Mouse (Mus musculus): ENCODE measurements around the gene Hist1h3a.
A peak's percentile ranks its signal among the peaks of the same experiment; 100 is the strongest.
"Not testable (repeated sequence)": the region's sequence is repeated elsewhere in the genome, so short reads cannot be mapped to it uniquely, and the experiment has no call there.

Gene Hist1h3a

DNA sequence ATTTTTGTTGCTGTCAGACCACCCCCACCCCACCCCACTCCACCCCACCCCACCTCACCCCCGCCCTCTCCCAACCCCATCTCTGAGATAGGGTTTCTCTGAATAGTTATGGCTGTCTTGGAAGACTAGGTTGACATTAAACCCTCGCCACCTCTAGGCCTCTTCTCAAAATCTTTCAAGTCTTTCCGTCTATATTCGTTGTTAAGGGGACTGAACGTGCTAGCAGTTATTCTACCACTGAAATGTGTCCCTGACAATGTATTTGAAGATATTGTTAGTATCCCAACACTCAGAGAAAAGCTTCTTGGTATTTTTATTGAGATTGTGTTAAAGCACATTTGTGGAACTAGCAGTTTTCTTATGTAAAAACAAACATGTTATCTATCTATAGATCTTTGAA lies 21.3 kb downstream of the Hist1h3a start:
- DNase-seq, result no peak

DNA sequence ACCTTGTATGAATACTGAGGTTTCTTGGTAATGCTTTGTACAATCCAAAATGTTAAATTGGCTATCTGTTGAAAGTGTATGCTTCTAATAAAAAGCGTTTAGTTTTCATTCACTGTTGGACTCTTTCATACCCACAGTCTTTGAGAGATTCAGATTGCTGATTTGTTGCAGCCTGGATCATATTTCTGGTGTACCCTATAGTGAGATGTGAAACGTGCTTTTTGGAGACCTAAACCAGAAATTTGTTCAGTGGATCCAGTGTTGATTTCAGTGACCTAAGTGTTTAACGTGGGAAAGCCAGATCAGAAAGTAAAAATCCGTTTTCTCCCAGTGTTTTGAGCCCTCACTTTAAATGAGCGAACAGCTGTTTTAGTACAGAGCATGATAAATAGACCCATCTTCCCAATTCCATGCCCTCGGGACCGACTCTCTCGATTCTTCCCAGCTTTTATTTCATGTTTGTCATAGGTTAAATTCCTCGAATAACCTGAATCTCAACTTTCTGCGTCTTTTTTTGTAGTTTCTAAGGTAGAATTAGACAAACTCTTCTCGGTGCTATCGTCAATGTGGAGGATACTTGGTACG lies 21.8 kb downstream of the Hist1h3a start:
- no peak for DNase-seq

DNA sequence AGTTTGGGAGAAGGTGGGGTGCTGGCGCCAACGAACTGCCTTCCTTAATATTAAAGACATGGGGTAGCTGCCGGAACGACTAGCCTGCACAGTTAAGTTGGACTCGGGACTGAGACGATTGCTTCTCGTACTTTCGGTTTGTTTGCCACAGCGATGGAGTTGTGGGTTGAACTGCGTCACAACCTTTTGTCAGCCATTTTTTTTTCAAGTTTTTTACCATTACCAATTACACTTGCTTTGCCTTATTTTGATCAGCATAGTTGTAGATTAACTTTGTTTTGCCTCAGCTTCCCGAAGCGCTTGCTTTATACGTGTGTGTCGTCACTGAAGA lies 22.3 kb downstream of the Hist1h3a start:
- DNase-seq, result no peak

GRCm38 (mm10) chr13:23739069-23739921 lies 22.9 kb downstream of the Hist1h3a start:
- peak; percentile 94 for DNase-seq

GRCm38 (mm10) chr13:23738677-23739068 lies 23.5 kb downstream of the Hist1h3a start, which contains the start of gene Hist1h1c:
TSS of gene Hist1h1c (plus strand) at chr13:23738808.
- peak; percentile 85 for DNase-seq

DNA sequence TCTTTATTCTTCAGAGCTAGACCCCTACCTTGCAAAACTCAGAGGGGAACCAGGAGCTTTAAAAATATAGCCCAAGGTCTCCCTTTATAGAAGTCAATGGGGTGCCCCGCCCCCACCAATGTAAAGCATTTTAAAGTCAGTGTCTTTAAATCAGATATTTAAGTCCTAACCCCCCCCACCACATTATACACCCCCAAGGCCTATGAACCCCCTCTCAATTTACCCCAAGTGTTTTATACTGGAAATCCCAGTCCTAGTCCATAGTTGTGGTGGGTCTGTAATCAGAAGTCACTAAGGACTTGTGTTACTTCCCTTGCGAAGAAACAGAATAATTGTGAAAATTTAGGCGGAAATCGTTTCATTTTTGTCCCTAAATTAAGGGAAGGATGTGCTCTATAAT lies 24.1 kb downstream of the Hist1h3a start:
- DNase-seq, result no peak

- DNase-seq, result no peak
Observed at GRCm38 (mm10) chr13:23737091-23737490, 25.1 kb downstream of the Hist1h3a start.

- DNase-seq, result no peak
Observed at GRCm38 (mm10) chr13:23732156-23732804, 29.9 kb downstream of the Hist1h3a start.

GRCm38 (mm10) chr13:23730479-23730878 lies 31.7 kb downstream of the Hist1h3a start:
- no peak for DNase-seq

DNA sequence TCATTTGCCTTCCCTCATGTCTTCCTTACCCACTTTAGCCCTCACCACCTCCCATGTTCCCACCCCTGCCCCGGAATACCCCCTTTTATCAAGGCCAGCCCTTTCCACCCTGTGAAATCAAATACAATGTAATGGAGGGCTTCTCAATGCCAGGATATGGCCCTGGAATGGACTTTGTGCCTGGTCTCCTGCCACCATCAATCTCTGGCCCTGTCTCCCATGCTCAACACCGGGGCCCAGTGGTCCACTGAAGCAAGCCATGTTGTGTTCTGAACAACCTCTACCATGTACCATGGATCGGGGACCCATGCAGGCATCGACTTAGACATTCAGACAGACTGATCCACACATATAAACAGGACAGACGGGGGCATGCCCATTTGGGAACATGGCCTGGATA lies 32.5 kb downstream of the Hist1h3a start:
- DNase-seq, result no peak

DNA sequence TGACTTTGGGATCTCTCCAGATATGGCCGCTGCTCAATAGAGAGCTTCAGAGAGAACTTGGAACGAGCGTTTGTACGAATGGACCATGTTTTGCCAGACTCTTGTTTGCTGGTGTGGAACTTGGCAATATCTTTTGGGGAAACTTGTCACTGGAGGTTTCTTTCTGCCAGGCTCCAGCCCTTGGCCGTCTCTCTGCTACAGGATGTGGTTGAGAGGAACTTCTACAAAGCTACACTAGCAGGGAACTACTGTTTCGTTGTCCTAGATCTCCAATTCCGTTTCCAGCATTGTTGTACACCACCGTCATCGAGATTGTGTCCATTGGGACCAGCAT lies 33.0 kb downstream of the Hist1h3a start:
- DNase-seq, result no peak

DNA sequence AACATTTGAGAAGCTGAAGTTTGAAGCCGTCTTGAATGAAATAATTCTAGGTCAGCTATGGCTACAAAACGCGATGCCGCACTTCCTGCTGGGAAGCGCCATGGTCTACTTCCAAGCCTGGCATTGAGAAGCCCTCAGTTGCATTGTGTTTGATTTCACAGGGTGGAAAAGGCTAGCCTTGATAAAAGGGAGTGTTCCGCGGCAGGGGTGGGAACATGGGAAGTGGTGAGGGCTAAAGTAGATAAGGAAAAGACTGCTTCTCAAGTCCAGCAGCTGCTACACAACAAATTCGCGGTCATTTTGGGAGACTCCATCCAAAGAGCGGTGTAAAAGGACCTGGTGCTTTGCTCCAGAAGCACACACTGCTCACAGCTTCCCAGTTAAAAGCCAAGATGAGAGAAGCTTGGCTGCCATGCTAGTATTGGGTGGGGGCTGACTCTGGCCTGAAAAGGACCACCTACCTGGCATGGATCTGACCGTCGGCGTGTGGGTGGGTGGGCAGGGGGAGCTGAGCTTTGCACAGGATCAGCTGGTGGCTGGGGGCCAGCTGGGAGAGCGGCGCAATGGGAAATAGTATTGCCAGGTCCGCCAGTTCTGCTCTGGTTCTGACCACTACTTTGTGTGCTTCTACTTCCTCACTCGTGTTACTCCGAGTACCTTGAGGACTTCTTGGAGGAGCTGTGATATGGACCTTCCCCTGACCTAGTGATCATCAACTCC lies 33.6 kb downstream of the Hist1h3a start:
- no peak for DNase-seq

DNA sequence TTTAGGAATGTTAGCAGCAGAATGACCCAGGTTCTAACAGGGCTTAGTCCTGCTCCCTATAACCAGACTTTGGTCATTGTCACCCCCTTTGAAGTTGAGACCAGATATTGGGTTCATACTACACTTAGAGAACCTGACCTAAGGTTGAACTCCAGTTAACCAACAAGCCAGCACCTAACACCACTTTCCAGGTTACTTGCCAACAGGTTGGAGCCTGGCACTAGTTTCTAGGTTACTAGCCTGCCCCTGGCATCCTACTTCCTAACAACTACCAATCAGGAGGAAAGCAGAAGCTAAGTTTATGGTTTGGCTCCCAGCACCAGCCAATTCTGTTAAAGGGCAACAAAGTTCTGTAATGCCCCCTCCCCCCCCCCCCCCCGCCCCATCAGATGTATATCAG lies 37.0 kb downstream of the Hist1h3a start:
- DNase-seq, result no peak

- DNase-seq, result no peak
Observed at GRCm38 (mm10) chr13:23724239-23724638, 37.9 kb downstream of the Hist1h3a start.

GRCm38 (mm10) chr13:23717593-23718245 lies 44.5 kb downstream of the Hist1h3a start:
- not testable (repeated sequence) for DNase-seq

GRCm38 (mm10) chr13:23717176-23717575 lies 45.0 kb downstream of the Hist1h3a start:
- DNase-seq, result no peak

- no peak for DNase-seq
Observed at GRCm38 (mm10) chr13:23716261-23717042, 45.7 kb downstream of the Hist1h3a start.

Measured in cerebellum, adult 11-12 months (tissue).